19 mouse cellular contexts compared by ENCODE assay signal in genomic region chr11:52011541-52011940, GRCm38 (mm10). TPM values are rescaled to one million over a fixed set of nuclear protein-coding genes. Genes with fewer than 3 reads are reported as not detected.
DNase-seq lines count a peak whose midpoint lies in the region; ATAC-seq and TF ChIP-seq lines count a peak whose summit lies in the region.
"Had no signal": no experiment of that assay in that cellular context is flagged by ENCODE, and none has a peak within 500 bp of the region (broad histone marks: within the 10 kb centered on the region; RNA-seq: fewer than 3 reads in every experiment).

No protein-coding gene starts in this region.

- TF ChIP-seq CTCF in CH12.LX (conservative IDR thresholded peaks at IDR 0.05 in 1 of 2, IDR thresholded peaks at IDR 0.05 in 1 of 2; ENCODE audit: low read depth in 2 of 2, low read length in 2 of 2) = no peak

- no peak for TF ChIP-seq POLR2A in CH12.LX (IDR thresholded peaks at IDR 0.05; ENCODE audit: low read depth, low read length)

- intact Hi-C loops in heart, postnatal 25 days (cut with DNase I) = no loop called here

- ATAC-seq in heart, embryonic 11.5 days (replicated peaks; ENCODE audit: insufficient number of reproducible peaks, low FRiP score, low TSS enrichment) = no peak
- ATAC-seq in heart, embryonic 15.5 days (replicated peaks; ENCODE audit: insufficient number of reproducible peaks, insufficient read depth, low FRiP score, low read depth) = no peak
- ATAC-seq: forebrain, embryonic 14.5 days; intestine, embryonic 16.5 days had no signal

- H3K4me3 ChIP-seq in heart, embryonic 11.5 days (ENCODE audit: low read depth, low read length) = no peak overlapping the region
- no peak overlapping the region for H3K4me3 ChIP-seq in heart, embryonic 15.5 days
- H3K4me3 ChIP-seq in CH12.LX (replicated peaks in 1 of 3; ENCODE audit: low read depth in 2 of 3, low read length in 2 of 3, poor library complexity in 1 of 3) = peak overlapping the region; percentile 13 to 37 (median 33)
- H3K4me3 ChIP-seq: embryonic facial prominence, embryonic 10.5 days; gastrocnemius, adult 2 months; hindbrain, embryonic 10.5 days had no signal

- H3K27ac ChIP-seq in heart, embryonic 11.5 days (ENCODE audit: low read depth, low read length) = 0 out of 2 replicates have a peak overlapping the region, but pooled peaks have one; percentile 29
- peak overlapping the region; percentile 70 for H3K27ac ChIP-seq in heart, embryonic 15.5 days
- peak overlapping the region; percentile 63 for H3K27ac ChIP-seq in CH12.LX (ENCODE audit: insufficient read depth, low read depth)
- H3K27ac ChIP-seq: embryonic facial prominence, embryonic 10.5 days; gastrocnemius, adult 2 months; hindbrain, embryonic 10.5 days; hindbrain, embryonic 14.5 days had no signal

- dilution Hi-C loops in CH12.LX (cut with MboI; ENCODE audit: extremely low pct_ligation_motif_present, extremely low pct_unique_long_range_greater_than_20kb, low sequenced_read_pairs) = no loop called here

- H3K4me2 ChIP-seq in heart, embryonic 11.5 days = no peak overlapping the region; the same call in 1 of the 2 replicates
- H3K4me2 ChIP-seq in heart, embryonic 15.5 days = no peak overlapping the region
- peak overlapping the region; percentile 95 for H3K4me2 ChIP-seq in CH12.LX (ENCODE audit: insufficient read depth, low read depth, poor library complexity, severe bottlenecking)
- H3K4me2 ChIP-seq: hindbrain, embryonic 14.5 days had no signal

- 0 out of 2 replicates have a peak, but pooled peaks have one; percentile 20 for TF ChIP-seq EP300 in CH12.LX (IDR thresholded peaks at IDR 0.05; ENCODE audit: low read length)

- H3K36me3 ChIP-seq in heart, embryonic 11.5 days (ENCODE audit: control insufficient read depth, insufficient read depth, low read length) = no peaks in the 10 kb centered on the region
- no peaks in the 10 kb centered on the region for H3K36me3 ChIP-seq in heart, embryonic 15.5 days
- H3K36me3 ChIP-seq in CH12.LX (replicated peaks in 1 of 2; ENCODE audit: control insufficient read depth in 1 of 2, insufficient read depth in 1 of 2, low read length in 1 of 2) = peaks cover 0 to 13% of the 10 kb centered on the region in 2 experiments
- H3K36me3 ChIP-seq: hindbrain, embryonic 10.5 days had no signal

- H3K79me2 ChIP-seq in CH12.LX (replicated peaks; ENCODE audit: control insufficient read depth, extremely low read depth, insufficient read depth, poor library complexity, severe bottlenecking) = no peaks in the 10 kb centered on the region

- WGBS in heart, embryonic 11.5 days (ENCODE audit: insufficient replicate concordance) = 49% methylated on average over 5 of the region's 5 CpGs
- WGBS in heart, embryonic 15.5 days = 52% methylated on average over 5 of the region's 5 CpGs

- no peaks in the 10 kb centered on the region for H3K9me3 ChIP-seq in heart, embryonic 11.5 days (replicated peaks; ENCODE audit: control insufficient read depth, low read length)
- no peaks in the 10 kb centered on the region for H3K9me3 ChIP-seq in heart, embryonic 15.5 days (replicated peaks)
- H3K9me3 ChIP-seq in CH12.LX (replicated peaks; ENCODE audit: low read length) = no peaks in the 10 kb centered on the region
- H3K9me3 ChIP-seq: embryonic facial prominence, embryonic 10.5 days; hindbrain, embryonic 10.5 days had no signal

- DNase-seq in heart, adult 9 months (ENCODE audit: low spot score in 2 of 2) = no peak
- DNase-seq in heart, postnatal 25 days (ENCODE audit: low spot score) = no peak
- peak; percentile 65 for DNase-seq in CH12.LX (ENCODE audit: extremely low read depth)
- peak; percentile 19 for DNase-seq in retina, postnatal 1 day
- no peak for DNase-seq in cerebellum, postnatal 36 days
- DNase-seq: adrenal gland, adult 2 months; adrenal gland, postnatal 25 days; cerebellum, adult 18-20 months; cerebellum, adult 9-11 months; gastrocnemius, adult 2 months; gastrocnemius, postnatal 25 days; kidney, adult 2 months had no signal

- no peaks in the 10 kb centered on the region for H3K4me1 ChIP-seq in heart, embryonic 11.5 days (ENCODE audit: control insufficient read depth, insufficient read depth, low read length)
- H3K4me1 ChIP-seq in heart, embryonic 15.5 days (replicated peaks) = no peaks in the 10 kb centered on the region; the same call in 1 of the 2 replicates
- H3K4me1 ChIP-seq in CH12.LX (ENCODE audit: control insufficient read depth in 1 of 2, insufficient read depth in 2 of 2) = peaks cover 12 to 32% of the 10 kb centered on the region in 2 experiments
- H3K4me1 ChIP-seq: embryonic facial prominence, embryonic 10.5 days; hindbrain, embryonic 10.5 days had no signal

- no peak for TF ChIP-seq RAD21 in CH12.LX (IDR thresholded peaks at IDR 0.05; ENCODE audit: low read depth, low read length)

- in situ Hi-C loops in CH12.LX (cut with MboI; ENCODE audit: low pct_ligation_motif_present, low pct_unique_long_range_greater_than_20kb, low sequenced_read_pairs) = no loop called here

- no peaks in the 10 kb centered on the region for H3K27me3 ChIP-seq in heart, embryonic 11.5 days (ENCODE audit: control insufficient read depth, insufficient read depth, low read length)
- H3K27me3 ChIP-seq in heart, embryonic 15.5 days = no peaks in the 10 kb centered on the region
- H3K27me3 ChIP-seq in CH12.LX (replicated peaks) = no peaks in the 10 kb centered on the region

- H3K9ac ChIP-seq in heart, embryonic 11.5 days (ENCODE audit: low read depth, low read length) = no peak overlapping the region
- no peak overlapping the region for H3K9ac ChIP-seq in heart, embryonic 15.5 days
- peak overlapping the region; percentile 72 for H3K9ac ChIP-seq in CH12.LX (ENCODE audit: insufficient read depth, low read depth)
- H3K9ac ChIP-seq: hindbrain, embryonic 14.5 days had no signal

TF ChIP-seq in CH12.LX, 34 proteins besides CTCF, POLR2A, EP300 and RAD21:
- TF ChIP-seq MYC (IDR thresholded peaks at IDR 0.05; ENCODE audit: low read depth, low read length) (no peak), SMC3 (IDR thresholded peaks at IDR 0.05; ENCODE audit: low read depth, low read length) (no peak), ZNF384 (IDR thresholded peaks at IDR 0.05; ENCODE audit: low read depth, low read length) (0 out of 2 replicates have a peak, but pooled peaks have one; percentile 29), ETS1 (conservative IDR thresholded peaks at IDR 0.05; ENCODE audit: low read depth, low read length) (0 out of 2 replicates have a peak, but pooled peaks have one; percentile 22), IRF4 (IDR thresholded peaks at IDR 0.05; ENCODE audit: low read depth, low read length) (no peak; the same call in none of the 2 replicates), SIN3A (IDR thresholded peaks at IDR 0.05; ENCODE audit: low read length) (no peak), TCF12 (IDR thresholded peaks at IDR 0.05; ENCODE audit: low read depth, low read length) (0 out of 2 replicates have a peak, but pooled peaks have one; percentile 56), PAX5 (IDR thresholded peaks at IDR 0.05; ENCODE audit: low read length) (no peak), MEF2A (IDR thresholded peaks at IDR 0.05; ENCODE audit: borderline replicate concordance, low read depth, low read length) (peak; percentile 76; the same call in 1 of the 2 replicates), ZMIZ1 (IDR thresholded peaks at IDR 0.05; ENCODE audit: low read depth, low read length) (no peak), MAZ (IDR thresholded peaks at IDR 0.05; ENCODE audit: low read depth, low read length) (no peak), TBP (conservative IDR thresholded peaks at IDR 0.05; ENCODE audit: low read depth, low read length) (0 out of 2 replicates have a peak, but pooled peaks have one; percentile 23), RCOR1 (conservative IDR thresholded peaks at IDR 0.05; ENCODE audit: low read depth, low read length) (0 out of 2 replicates have a peak, but pooled peaks have one; percentile 31), NELFE (IDR thresholded peaks at IDR 0.05; ENCODE audit: low read depth, low read length) (0 out of 2 replicates have a peak, but pooled peaks have one; percentile 2), BHLHE40 (IDR thresholded peaks at IDR 0.05; ENCODE audit: low read depth, low read length) (peak; percentile 11; the same call in 1 of the 2 replicates)

RNA-seq across cellular contexts. Expression of gene Cdkl3, which starts 7.5 kb away (rescaled TPM):
- polyA plus RNA-seq in heart, embryonic 11.5 days (2014; fragmentation: Nextera tagmentation; extraction: Ambion mirVana) = 9.1 and 9.9 TPM in 2 replicates
- 9.8 and 10.2 TPM in 2 replicates for polyA plus RNA-seq in heart, embryonic 15.5 days (2015; fragmentation: Nextera tagmentation; extraction: Ambion mirVana)
- 1 to 10 TPM; 3.8 to 4.1 TPM for total RNA-seq in heart, postnatal 25 days (2021)
- 4.3 and 4.4 TPM in 2 replicates for total RNA-seq in CH12.LX (2012; rRNA removed)
- total RNA-seq in CH12.LX (2014; rRNA removed) = 8.2 and 9.7 TPM in 2 replicates
- 7.3 and 8.0 TPM in 2 replicates for polyA plus RNA-seq in CH12.LX (2012; ENCODE audit: insufficient read length, low read depth)

RNA-seq across cellular contexts. Expression of gene Ube2b, which starts 11.0 kb away (rescaled TPM):
- 163 and 172 TPM in 2 replicates for polyA plus RNA-seq in heart, embryonic 11.5 days (2014; fragmentation: Nextera tagmentation; extraction: Ambion mirVana)
- 243 and 292 TPM in 2 replicates for polyA plus RNA-seq in heart, embryonic 15.5 days (2015; fragmentation: Nextera tagmentation; extraction: Ambion mirVana)
- total RNA-seq in heart, postnatal 25 days (2021) = 100 to 1,000 TPM; 256 to 295 TPM
- total RNA-seq in CH12.LX (2012; rRNA removed) = 70.5 and 76.7 TPM in 2 replicates
- total RNA-seq in CH12.LX (2014; rRNA removed) = 230 and 250 TPM in 2 replicates
- 226 and 278 TPM in 2 replicates for polyA plus RNA-seq in CH12.LX (2012; ENCODE audit: insufficient read length, low read depth)

RNA-seq across cellular contexts. Expression of gene Cdkn2aipnl, which starts 44.1 kb away (rescaled TPM):
- 78.3 and 82.1 TPM in 2 replicates for polyA plus RNA-seq in heart, embryonic 11.5 days (2014; fragmentation: Nextera tagmentation; extraction: Ambion mirVana)
- 60.6 and 69.0 TPM in 2 replicates for polyA plus RNA-seq in heart, embryonic 15.5 days (2015; fragmentation: Nextera tagmentation; extraction: Ambion mirVana)
- 10 to 100 TPM in 1 of 2 experiments, 1 to 10 TPM in 1; 8.8 to 10.5 TPM for total RNA-seq in heart, postnatal 25 days (2021)
- total RNA-seq in CH12.LX (2012; rRNA removed) (170 and 172 TPM in 2 replicates), CH12.LX (2014; rRNA removed) (256 and 271 TPM in 2 replicates)
- 200 and 219 TPM in 2 replicates for polyA plus RNA-seq in CH12.LX (2012; ENCODE audit: insufficient read length, low read depth)

Comparison
In these comparisons a context has a peak if more than half of its experiments do, and no peak if none do; other contexts are left out.
1. H3K4me3 ChIP-seq: peak in CH12.LX (3 of 3); none in heart, embryonic 11.5 days (single experiment) and heart, embryonic 15.5 days (single experiment).
2. DNase-seq: peak in CH12.LX (single experiment) and retina, postnatal 1 day (single experiment); none in heart, adult 9 months (0 of 2), heart, postnatal 25 days (single experiment) and cerebellum, postnatal 36 days (0 of 2).
3. Peak in every context shown above with its lines, with median percentiles within 50 percentile points of each other: H3K27ac ChIP-seq.